Mouse (Mus musculus): ENCODE data around the gene Ptpn12.
"Not testable (repeated sequence)": the region's sequence is repeated elsewhere in the genome, so short reads cannot be mapped to it uniquely, and the experiment has no call there.

Ptpn12 gene

GRCm38 (mm10) chr5:20963295-20963694 lies 92.4 kb downstream of the Ptpn12 start:
- in situ Hi-C loops (cut with MboI; ENCODE audit: low pct_unique_long_range_greater_than_20kb in 1 of 2, low sequenced_read_pairs in 2 of 2, unreplicated experiment in 1 of 2), result no loop called here

- in situ Hi-C loops (cut with MboI; ENCODE audit: low pct_unique_long_range_greater_than_20kb in 1 of 2, low sequenced_read_pairs in 2 of 2, unreplicated experiment in 1 of 2), result no loop called here
Measured at GRCm38 (mm10) chr5:20960927-20961326, 94.8 kb downstream of the Ptpn12 start.

GRCm38 (mm10) chr5:20956298-20956697 lies 99.4 kb downstream of the Ptpn12 start, which contains the start of gene Rsbn1l:
Gene Rsbn1l (minus strand): TSS chr5:20956398.
- in situ Hi-C loops (cut with MboI; ENCODE audit: low pct_unique_long_range_greater_than_20kb in 1 of 2, low sequenced_read_pairs in 2 of 2, unreplicated experiment in 1 of 2), result no loop called here

GRCm38 (mm10) chr5:20955114-20955835 lies 100.4 kb downstream of the Ptpn12 start:
- in situ Hi-C loops (cut with MboI; ENCODE audit: low pct_unique_long_range_greater_than_20kb in 1 of 2, low sequenced_read_pairs in 2 of 2, unreplicated experiment in 1 of 2), result no loop called here

GRCm38 (mm10) chr5:20952337-20952925 lies 103.3 kb downstream of the Ptpn12 start:
- in situ Hi-C loops (cut with MboI; ENCODE audit: low pct_unique_long_range_greater_than_20kb in 1 of 2, low sequenced_read_pairs in 2 of 2, unreplicated experiment in 1 of 2), result no loop called here

- in situ Hi-C loops (cut with MboI; ENCODE audit: low pct_unique_long_range_greater_than_20kb in 1 of 2, low sequenced_read_pairs in 2 of 2, unreplicated experiment in 1 of 2), result no loop called here
Measured at GRCm38 (mm10) chr5:20951666-20952281, 103.9 kb downstream of the Ptpn12 start.

GRCm38 (mm10) chr5:20950855-20951650 lies 104.7 kb downstream of the Ptpn12 start:
- in situ Hi-C loops (cut with MboI; ENCODE audit: low pct_unique_long_range_greater_than_20kb in 1 of 2, low sequenced_read_pairs in 2 of 2, unreplicated experiment in 1 of 2), result no loop called here

- in situ Hi-C loops (cut with MboI; ENCODE audit: low pct_unique_long_range_greater_than_20kb in 1 of 2, low sequenced_read_pairs in 2 of 2, unreplicated experiment in 1 of 2), result no loop called here
Measured at GRCm38 (mm10) chr5:20950516-20950854, 105.2 kb downstream of the Ptpn12 start.

- in situ Hi-C loops (cut with MboI; ENCODE audit: low pct_unique_long_range_greater_than_20kb in 1 of 2, low sequenced_read_pairs in 2 of 2, unreplicated experiment in 1 of 2), result no loop called here
Measured at GRCm38 (mm10) chr5:20950093-20950492, 105.6 kb downstream of the Ptpn12 start.

GRCm38 (mm10) chr5:20946906-20947305 lies 108.8 kb downstream of the Ptpn12 start:
- in situ Hi-C loops (cut with MboI; ENCODE audit: low pct_unique_long_range_greater_than_20kb in 1 of 2, low sequenced_read_pairs in 2 of 2, unreplicated experiment in 1 of 2), result no loop called here

GRCm38 (mm10) chr5:20944961-20945748 lies 110.6 kb downstream of the Ptpn12 start:
- in situ Hi-C loops (cut with MboI; ENCODE audit: low pct_unique_long_range_greater_than_20kb in 1 of 2, low sequenced_read_pairs in 2 of 2, unreplicated experiment in 1 of 2), result no loop called here

GRCm38 (mm10) chr5:20943791-20944190 lies 111.9 kb downstream of the Ptpn12 start:
- in situ Hi-C loops (cut with MboI; ENCODE audit: low pct_unique_long_range_greater_than_20kb in 1 of 2, low sequenced_read_pairs in 2 of 2, unreplicated experiment in 1 of 2), result not testable (repeated sequence)

GRCm38 (mm10) chr5:20942523-20942922 lies 113.2 kb downstream of the Ptpn12 start:
- in situ Hi-C loops (cut with MboI; ENCODE audit: low pct_unique_long_range_greater_than_20kb in 1 of 2, low sequenced_read_pairs in 2 of 2, unreplicated experiment in 1 of 2), result no loop called here

- in situ Hi-C loops (cut with MboI; ENCODE audit: low pct_unique_long_range_greater_than_20kb in 1 of 2, low sequenced_read_pairs in 2 of 2, unreplicated experiment in 1 of 2), result no loop called here
Measured at GRCm38 (mm10) chr5:20941205-20941604, 114.5 kb downstream of the Ptpn12 start.

GRCm38 (mm10) chr5:20940696-20941095 lies 115.0 kb downstream of the Ptpn12 start:
- in situ Hi-C loops (cut with MboI; ENCODE audit: low pct_unique_long_range_greater_than_20kb in 1 of 2, low sequenced_read_pairs in 2 of 2, unreplicated experiment in 1 of 2), result no loop called here

GRCm38 (mm10) chr5:20940040-20940571 lies 115.6 kb downstream of the Ptpn12 start:
- in situ Hi-C loops (cut with MboI; ENCODE audit: low pct_unique_long_range_greater_than_20kb in 1 of 2, low sequenced_read_pairs in 2 of 2, unreplicated experiment in 1 of 2), result no loop called here

- in situ Hi-C loops (cut with MboI; ENCODE audit: low pct_unique_long_range_greater_than_20kb in 1 of 2, low sequenced_read_pairs in 2 of 2, unreplicated experiment in 1 of 2), result no loop called here
Measured at GRCm38 (mm10) chr5:20938523-20938922, 117.2 kb downstream of the Ptpn12 start.

All from mouse embryonic stem cell (cell line).